Mouse (Mus musculus): Measurements from ENCODE around the gene Rab3c.

DNA sequence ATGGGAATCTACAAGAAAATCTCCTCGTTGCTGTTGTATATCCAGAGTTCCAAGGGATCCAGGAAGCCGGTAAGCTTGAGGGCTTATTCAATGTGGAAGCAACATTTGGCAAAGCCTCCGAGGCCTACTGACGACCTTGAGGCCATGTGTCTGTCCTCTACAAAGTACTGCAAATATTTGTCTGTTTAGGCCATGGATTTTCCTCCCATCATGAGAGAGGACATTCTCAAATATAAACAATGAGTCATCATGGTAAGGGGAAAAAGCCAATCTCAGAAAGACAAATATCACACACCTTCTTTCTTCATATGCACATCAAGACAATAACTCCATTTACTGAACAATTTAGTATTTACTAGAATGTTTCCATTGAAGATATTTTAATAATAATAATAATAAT lies 158.0 kb downstream of the Rab3c start:
- TF ChIP-seq CTCF (IDR thresholded peaks at IDR 0.05; ENCODE audit: borderline replicate concordance, insufficient read depth, low read length) (no peak), POLR2A (IDR thresholded peaks at IDR 0.05; ENCODE audit: low read depth, low read length) (no peak)
